Mouse (Mus musculus) ovary, postnatal 36 days (tissue): Measurements from ENCODE around the gene Dhx36.

Source experiments
- DNase-seq: peaks from one replicate; pipeline ENCODE4 v3.0.0; 2022; ENCODE audit warnings: low spot score, mixed read lengths

Dhx36 gene

DNA sequence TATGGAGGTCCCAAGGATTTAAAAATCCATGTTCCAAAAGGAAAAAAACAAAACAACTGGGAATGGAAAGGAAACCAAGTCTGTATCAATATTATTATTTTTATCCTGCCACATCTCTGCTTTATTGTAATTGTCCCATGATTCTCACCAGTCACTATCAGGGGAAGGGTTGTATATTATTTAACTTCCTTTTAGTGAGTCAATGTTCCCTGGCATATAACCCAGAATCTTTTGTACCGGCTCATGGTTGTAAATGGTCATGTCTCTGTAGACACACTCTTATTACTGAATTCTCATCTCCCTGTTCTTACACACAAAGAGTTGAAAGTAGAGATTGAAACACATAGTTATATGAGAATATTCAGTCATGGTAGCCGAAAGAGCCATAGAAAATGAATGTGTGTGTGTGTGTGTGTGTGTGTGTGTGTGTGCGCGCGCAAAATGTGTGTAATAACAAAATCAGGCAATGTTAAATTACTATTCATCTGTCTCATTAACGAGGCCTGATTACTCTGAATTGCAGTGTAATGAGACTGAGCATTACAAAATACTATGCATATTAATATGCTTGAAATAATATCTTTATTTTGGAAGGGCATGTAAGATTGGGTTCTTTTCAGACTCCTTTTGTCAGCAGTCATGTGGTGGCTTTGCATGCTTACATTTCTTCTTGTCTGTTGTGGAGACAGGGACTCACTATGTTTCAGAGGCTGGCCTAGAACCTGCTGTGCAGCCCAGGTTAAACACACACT lies 88.2 kb downstream of the Dhx36 start:
- DNase-seq = no peak
